Mouse (Mus musculus): ENCODE results near the gene Psmd8. TPM values are rescaled to one million over a fixed set of nuclear protein-coding genes. Genes with fewer than 3 reads are reported as not detected.

Gene Psmd8
- total RNA-seq, 2 experiments from 2014 or later: 174 to 187 TPM

- DNase-seq (ENCODE audit: low spot score in 2 of 2): peak in 1 of 2 experiments; percentile 36
These were observed 9.5 kb downstream of the Psmd8 start for GRCm38 (mm10) chr7:29170755-29171561.

GRCm38 (mm10) chr7:29170066-29170754, 10.3 kb downstream of the Psmd8 start, which contains the start of the genes Ggn and Spred3:
Gene Ggn, plus strand, starts transcription at chr7:29170210.
Gene Spred3, minus strand, starts transcription at chr7:29170411.
- peak in 1 of 2 experiments; percentile 71 for DNase-seq (ENCODE audit: low spot score in 2 of 2)

DNA sequence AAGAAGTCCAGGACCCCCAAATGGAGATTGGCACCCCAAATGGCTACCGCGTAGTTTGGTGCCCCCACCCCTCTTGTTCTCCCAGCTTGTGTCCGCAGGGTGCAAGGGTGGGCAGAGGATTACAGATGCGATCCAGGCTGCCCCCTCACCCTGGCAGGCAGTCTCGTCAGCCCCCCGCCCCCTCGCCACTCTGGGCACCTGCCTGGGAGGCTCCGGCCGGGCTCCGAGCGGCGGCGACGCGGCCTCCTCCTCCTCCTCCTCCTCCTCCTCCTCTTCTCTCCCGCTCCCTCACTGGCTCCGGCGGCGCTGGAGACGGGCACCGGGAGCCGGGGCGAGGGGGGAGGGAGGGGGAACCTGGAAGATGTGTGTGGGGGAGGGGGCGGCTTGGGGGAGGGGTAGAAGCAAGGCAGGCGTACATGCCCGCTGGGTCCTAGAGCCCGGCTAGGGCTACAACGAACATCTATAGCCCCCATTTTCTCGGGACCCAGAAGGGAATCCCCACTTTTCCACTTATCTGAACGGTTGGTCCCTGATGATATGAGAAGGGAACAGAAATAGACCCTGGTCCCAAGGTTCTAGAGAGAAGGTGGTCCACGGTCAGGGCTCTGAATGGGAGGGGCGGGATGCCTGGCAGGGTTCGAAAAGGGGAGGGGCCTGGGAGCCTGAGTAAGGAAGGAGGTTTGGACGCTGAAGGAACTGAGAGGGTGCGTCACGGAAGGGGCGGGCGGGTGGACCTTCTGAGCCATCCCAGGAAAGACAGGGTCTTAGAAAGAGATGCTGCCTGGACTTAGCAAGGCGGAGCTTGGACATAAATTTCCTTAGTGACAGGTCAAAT, 11.1 kb downstream of the Psmd8 start:
- peak; percentile 65 to 79 for DNase-seq (ENCODE audit: low spot score in 2 of 2)

DNA sequence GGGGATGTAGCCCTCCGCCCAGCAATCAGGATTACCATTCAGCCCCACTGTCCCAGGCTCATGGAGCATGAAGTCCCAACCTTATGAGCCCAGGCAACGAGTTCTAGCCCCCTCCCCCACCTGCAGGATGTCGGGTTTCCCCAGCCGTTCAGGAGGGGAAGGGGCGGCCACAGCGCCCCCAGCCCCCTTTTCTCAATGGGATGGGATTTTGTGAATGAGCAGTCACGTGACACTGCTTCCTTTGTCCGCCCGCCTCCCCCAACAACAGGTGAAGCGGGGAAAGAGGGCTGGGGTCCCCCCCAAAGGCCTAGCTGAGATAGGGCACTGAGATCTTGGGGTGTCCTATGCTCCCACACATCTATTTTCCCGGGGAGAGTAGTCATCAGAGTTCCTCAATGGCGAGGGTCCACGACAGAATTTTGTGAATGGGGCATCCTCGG, 11.7 kb downstream of the Psmd8 start:
- no peak for DNase-seq (ENCODE audit: low spot score in 2 of 2)

DNA sequence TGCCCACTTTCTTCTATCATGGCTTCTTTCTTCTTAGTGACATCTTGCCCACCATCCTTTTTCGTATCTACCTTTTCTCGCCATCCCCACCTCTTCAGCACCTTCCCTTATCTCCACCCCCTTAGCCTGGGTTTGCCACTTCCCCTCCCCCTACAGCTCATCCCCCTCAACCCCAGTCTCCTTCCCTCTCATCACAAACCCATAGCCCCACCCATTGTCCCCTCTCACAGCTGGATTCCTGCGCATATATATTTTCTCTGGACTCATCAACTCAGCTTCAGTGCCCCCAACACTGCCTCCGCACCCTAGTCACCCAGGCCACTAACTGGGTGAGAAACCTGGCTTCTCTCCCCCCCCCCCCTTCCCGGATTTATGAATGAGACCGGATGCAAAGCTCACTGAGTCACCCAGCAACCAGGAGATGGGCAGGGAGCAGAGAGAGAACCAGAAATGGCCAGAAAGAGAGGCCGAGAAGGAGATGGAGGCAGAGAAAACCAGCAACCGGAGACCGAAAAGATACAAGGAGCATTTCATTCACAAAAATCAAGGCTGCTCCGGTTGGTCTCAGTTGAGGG, 12.3 kb downstream of the Psmd8 start:
- DNase-seq (ENCODE audit: low spot score in 2 of 2): no peak

DNA sequence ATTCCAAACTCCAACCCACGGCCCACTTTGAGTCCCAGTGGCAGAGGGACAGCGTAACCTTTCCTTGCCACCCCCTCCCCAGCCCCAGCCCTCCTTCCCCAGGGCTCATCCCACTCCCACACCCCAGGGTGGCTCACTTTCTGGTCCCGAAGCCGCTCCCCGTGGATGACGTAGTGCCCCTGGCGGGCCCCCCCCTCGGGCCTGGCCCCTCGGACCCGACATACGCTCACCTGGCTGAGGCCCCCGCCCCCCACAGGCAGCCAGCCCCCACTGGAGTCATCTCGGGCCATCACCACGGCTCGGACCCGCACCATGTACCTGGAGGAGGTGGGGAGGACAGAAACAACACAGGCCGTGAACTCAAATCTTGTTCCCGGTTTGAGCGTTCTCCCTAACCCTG, 12.8 kb downstream of the Psmd8 start:
- no peak for DNase-seq (ENCODE audit: low spot score in 2 of 2)

DNA sequence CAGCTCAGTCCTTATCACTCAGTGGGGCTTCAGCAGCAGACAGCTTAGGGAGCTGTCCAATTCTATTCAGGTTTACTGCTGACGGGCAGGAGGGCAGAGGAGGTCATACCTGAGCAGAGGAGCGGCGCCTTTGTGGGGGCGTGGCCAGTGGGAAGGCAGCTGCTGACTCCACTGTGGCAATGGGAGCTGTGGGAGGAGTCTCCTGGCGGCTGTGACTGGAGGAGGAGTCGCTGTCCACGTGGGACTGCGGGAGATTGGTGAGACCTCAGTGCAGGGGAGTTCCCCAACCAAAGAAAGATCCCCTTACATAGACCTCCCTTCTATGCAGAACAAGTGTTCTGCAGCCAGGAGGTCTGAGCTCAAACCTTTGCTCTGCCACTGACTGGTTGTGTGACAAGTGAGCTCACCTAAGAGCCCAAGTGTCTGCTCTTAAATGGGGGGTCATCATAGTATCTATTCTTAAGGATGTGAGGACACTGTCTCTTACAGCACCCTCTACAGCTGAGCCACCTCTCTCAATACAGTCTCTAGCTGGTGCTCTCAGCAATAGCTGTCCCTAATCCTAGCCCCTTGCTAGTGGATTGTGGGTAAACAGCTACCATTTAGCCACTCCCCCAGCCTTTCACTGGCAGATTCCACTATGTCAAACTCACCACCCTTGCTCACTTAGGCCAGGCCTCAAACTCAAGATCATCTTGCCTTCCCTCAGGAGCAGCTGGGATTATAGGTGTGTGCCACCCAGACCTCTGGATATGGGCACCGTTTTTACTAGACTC, 17.6 kb downstream of the Psmd8 start:
- DNase-seq (ENCODE audit: low spot score in 2 of 2): no peak

GRCm38 (mm10) chr7:29162294-29162693, 18.2 kb downstream of the Psmd8 start:
- DNase-seq (ENCODE audit: low spot score in 2 of 2): no peak

- no peak for DNase-seq (ENCODE audit: low spot score in 2 of 2)
These were observed 22.2 kb downstream of the Psmd8 start for GRCm38 (mm10) chr7:29158264-29158663.

GRCm38 (mm10) chr7:29155838-29156782, 24.4 kb downstream of the Psmd8 start, which contains the start of gene Fam98c:
Gene Fam98c, minus strand, starts transcription at chr7:29156234.
- DNase-seq (ENCODE audit: low spot score in 2 of 2): peak; percentile 60 to 82

- peak; percentile 73 to 88 for DNase-seq (ENCODE audit: low spot score in 2 of 2)
These were observed 25.2 kb downstream of the Psmd8 start for GRCm38 (mm10) chr7:29155196-29155837.

- DNase-seq (ENCODE audit: low spot score in 2 of 2): no peak
These were observed 26.3 kb downstream of the Psmd8 start for GRCm38 (mm10) chr7:29154018-29154720.

GRCm38 (mm10) chr7:29151486-29151885, 29.0 kb downstream of the Psmd8 start:
- no peak for DNase-seq (ENCODE audit: low spot score in 2 of 2)

- DNase-seq (ENCODE audit: low spot score in 2 of 2): no peak
These were observed 31.7 kb downstream of the Psmd8 start for GRCm38 (mm10) chr7:29148771-29149170.

GRCm38 (mm10) chr7:29146625-29147367, 33.7 kb downstream of the Psmd8 start:
- no peak for DNase-seq (ENCODE audit: low spot score in 2 of 2)

GRCm38 (mm10) chr7:29144006-29144405, 36.5 kb downstream of the Psmd8 start:
- DNase-seq (ENCODE audit: low spot score in 2 of 2): no peak

GRCm38 (mm10) chr7:29141416-29141815, 39.1 kb downstream of the Psmd8 start:
- DNase-seq (ENCODE audit: low spot score in 2 of 2): no peak

Data from gastrocnemius, postnatal 4 days (tissue).